Mouse (Mus musculus) midbrain, embryonic 12.5 days (tissue): ENCODE data around the gene Slc2a9. TPM values are rescaled to one million over a fixed set of nuclear protein-coding genes. Genes with fewer than 3 reads are reported as not detected.

Source experiments
- ATAC-seq: fragments of 200-750 bp; cut with Nextera tagmentation; 2 replicates; pipeline ENCODE4 v1.8.0; 2017; ENCODE audit warnings: low read depth, moderate TSS enrichment, moderate library complexity; ENCODE audit not compliant: low FRiP score
- H3K27ac ChIP-seq: fragments of 300-500 bp; sonication (generic); replicated peaks from 2 replicates; pipeline ENCODE4 v1.5.1; 2016; ENCODE audit warnings: mild to moderate bottlenecking
- H3K27me3 ChIP-seq: fragments of 300-500 bp; sonication (generic); 2 replicates; pipeline ENCODE4 v1.6.1; 2016; ENCODE audit warnings: mild to moderate bottlenecking
- H3K36me3 ChIP-seq: fragments of 300-500 bp; sonication (generic); 2 replicates; pipeline ENCODE4 v1.6.1; 2016
- H3K4me1 ChIP-seq: fragments of 300-500 bp; sonication (generic); 2 replicates; pipeline ENCODE4 v1.6.1; 2016
- H3K4me2 ChIP-seq: fragments of 300-500 bp; sonication (generic); replicated peaks from 2 replicates; pipeline ENCODE4 v1.6.1; 2016; ENCODE audit warnings: mild to moderate bottlenecking, moderate library complexity
- H3K4me3 ChIP-seq: fragments of 300-500 bp; sonication (generic); 2 replicates; pipeline ENCODE4 v1.5.1; 2016; ENCODE audit warnings: mild to moderate bottlenecking
- H3K9ac ChIP-seq: fragments of 300-500 bp; sonication (generic); replicated peaks from 2 replicates; pipeline ENCODE4 v1.6.1; 2016; ENCODE audit warnings: mild to moderate bottlenecking, moderate library complexity
- H3K9me3 ChIP-seq: fragments of 300-500 bp; sonication (generic); 2 replicates; pipeline ENCODE4 v1.6.1; 2016; ENCODE audit warnings: mild to moderate bottlenecking
- WGBS: fragments of 180-500 bp; shearing (Covaris S2); methylation state at CpG from one replicate; pipeline ENCODE4 v1.1.7; 2016; 5-methylcytosine and 5-hydroxymethylcytosine counted together
- polyA plus RNA-seq: library from polyadenylated mRNA; unstranded; fragments of >200 nt; fragmentation: Nextera tagmentation; extraction: Ambion mirVana; gene quantifications from 2 replicates; pipeline ENCODE4 v1.2.1, GENCODE M21; 2016

Gene Slc2a9
- polyA plus RNA-seq, 1 experiment from 2014 or later: 0.26 TPM

DNA sequence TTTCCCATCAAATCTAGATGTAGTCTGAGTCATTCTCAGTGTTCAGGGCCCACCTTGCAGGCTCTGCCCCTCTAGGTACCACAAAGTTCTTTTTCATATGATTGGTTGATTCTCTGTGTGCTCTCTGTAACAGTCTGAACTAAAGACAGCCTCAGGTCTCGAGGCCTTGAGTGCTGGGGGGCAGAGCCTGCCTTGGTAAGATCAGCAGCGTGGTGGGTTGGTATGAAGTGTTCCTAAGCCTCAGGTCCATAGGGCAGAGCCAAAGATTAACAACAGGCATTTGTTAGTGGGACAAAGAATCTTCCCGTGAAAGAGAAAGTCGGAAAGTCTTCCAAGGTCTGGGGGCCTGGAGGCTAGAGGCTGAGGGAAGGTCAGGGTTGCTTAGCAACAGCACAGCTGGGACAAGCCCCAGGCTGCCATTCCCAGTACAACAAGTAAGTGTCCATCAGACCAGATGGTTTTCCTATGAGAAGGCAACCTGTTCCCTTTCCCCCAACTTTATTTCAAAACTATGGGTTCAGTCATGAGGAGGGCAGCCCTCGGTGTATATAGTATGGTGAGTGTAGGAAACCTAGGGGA, 152.5 kb downstream of the Slc2a9 start:
- Histone ChIP-seq H3K27me3 (no peaks in the 10 kb centered on the region; the same call in none of the 2 replicates), H3K4me3 (no peak overlapping the region), H3K4me2 (no peak overlapping the region), H3K9ac (no peak overlapping the region), H3K4me1 (peaks cover 23% of the 10 kb centered on the region), H3K27ac (peak overlapping the region; percentile 39; the same call in 1 of the 2 replicates), H3K36me3 (no peaks in the 10 kb centered on the region), H3K9me3 (no peaks in the 10 kb centered on the region)
- ATAC-seq: peak; percentile 64; the same call in 1 of the 2 replicates
- 19% methylated on average over 5 of the region's 5 CpGs for WGBS

DNA sequence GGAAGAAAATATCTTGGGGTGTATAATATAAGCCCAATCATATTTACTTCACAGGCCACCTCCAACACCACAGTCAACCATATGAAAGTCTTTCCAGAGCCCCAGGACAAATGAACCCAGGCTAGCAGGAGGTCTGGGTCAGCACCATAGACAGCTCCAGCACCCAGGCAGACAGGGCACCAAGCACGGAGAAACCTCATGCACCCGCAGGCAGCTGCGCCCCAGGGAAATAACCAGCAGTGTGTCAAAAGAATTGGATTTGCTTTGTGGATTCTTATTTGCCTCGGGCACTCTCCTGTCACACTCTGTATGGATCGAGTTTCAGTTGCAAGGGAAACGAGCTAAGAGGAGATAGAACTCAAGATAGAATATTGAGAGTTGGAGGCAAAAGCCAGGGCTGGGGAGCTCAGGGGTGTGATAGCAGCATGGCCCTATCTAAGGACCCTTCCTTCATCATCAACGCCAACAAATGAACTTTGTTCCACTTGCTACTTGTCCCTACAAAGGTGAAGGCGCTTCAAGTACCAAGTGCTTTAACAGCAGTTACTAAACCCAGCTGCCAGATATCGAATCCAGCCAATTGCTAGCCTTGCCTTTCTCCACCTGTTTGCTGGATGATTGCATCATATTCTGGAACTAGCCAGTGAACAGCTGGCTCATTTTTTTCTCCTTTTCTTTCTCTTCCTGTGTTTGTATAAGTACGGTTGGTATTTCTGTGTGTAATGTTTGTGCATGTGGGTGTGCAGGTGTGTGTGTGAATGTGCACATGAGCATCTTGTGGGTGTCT, 156.1 kb downstream of the Slc2a9 start:
- H3K4me2 ChIP-seq: no peak overlapping the region
- no peak for ATAC-seq
- no peaks in the 10 kb centered on the region for H3K36me3 ChIP-seq
- no peak overlapping the region for H3K9ac ChIP-seq
- no peak overlapping the region for H3K4me3 ChIP-seq
- 36% methylated on average over 10 of the region's 10 CpGs for WGBS
- peaks cover 23% of the 10 kb centered on the region for H3K4me1 ChIP-seq
- no peaks in the 10 kb centered on the region for H3K9me3 ChIP-seq
- H3K27ac ChIP-seq: no peak overlapping the region
- no peaks in the 10 kb centered on the region for H3K27me3 ChIP-seq

DNA sequence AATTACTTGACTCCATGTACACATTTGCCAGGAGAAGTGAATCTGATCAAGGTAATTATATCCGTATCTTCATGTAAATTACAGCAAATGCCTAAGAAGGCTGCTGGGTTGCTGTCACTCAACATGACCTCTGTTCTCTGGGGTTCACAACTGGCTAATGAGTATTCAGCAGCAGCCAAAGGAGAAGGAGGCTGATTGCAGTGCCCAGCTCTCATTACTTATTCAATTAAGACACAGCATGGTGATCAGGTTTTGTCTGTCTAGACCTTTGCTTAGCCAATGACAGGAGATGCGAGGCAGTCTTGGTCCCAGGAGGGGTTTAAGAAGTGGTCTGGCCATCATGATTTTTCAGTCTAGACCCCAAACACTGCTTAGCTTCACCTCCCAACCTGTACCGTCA, 159.8 kb downstream of the Slc2a9 start:
- WGBS: 64% methylated on average over 3 of the region's 3 CpGs
- Histone ChIP-seq H3K27ac (no peak overlapping the region), H3K36me3 (no peaks in the 10 kb centered on the region), H3K4me3 (no peak overlapping the region), H3K27me3 (no peaks in the 10 kb centered on the region), H3K4me1 (peaks cover 10% of the 10 kb centered on the region; the same call in 1 of the 2 replicates), H3K4me2 (no peak overlapping the region), H3K9me3 (no peaks in the 10 kb centered on the region), H3K9ac (no peak overlapping the region)
- peak; percentile 52; the same call in 1 of the 2 replicates for ATAC-seq

DNA sequence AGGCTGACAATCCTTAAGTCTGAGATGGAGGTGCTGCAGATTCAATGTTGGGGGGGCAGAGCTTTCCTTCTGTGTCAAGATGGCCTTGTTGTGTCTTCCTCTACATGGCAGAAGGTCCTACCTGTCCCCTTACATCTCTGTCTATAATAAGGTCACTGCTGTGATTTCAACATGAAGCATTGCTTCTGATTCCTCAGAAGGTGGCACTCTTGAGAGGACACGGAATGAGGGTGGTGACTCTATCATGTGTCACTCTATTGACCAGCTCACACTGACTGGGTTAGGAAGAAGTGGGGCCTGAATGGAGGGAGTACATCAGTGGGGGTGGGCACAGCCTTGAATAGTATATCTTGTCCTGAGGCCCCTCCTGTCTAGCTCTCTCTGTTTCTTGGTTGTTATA, 168.4 kb downstream of the Slc2a9 start:
- no peaks in the 10 kb centered on the region for H3K36me3 ChIP-seq
- WGBS: 44% methylated on average over 1 of the region's 1 CpGs
- H3K27ac ChIP-seq: no peak overlapping the region
- no peak for ATAC-seq
- no peak overlapping the region for H3K4me3 ChIP-seq
- H3K9ac ChIP-seq: no peak overlapping the region
- no peak overlapping the region for H3K4me2 ChIP-seq
- H3K4me1 ChIP-seq: no peaks in the 10 kb centered on the region
- no peaks in the 10 kb centered on the region for H3K9me3 ChIP-seq
- H3K27me3 ChIP-seq: no peaks in the 10 kb centered on the region

DNA sequence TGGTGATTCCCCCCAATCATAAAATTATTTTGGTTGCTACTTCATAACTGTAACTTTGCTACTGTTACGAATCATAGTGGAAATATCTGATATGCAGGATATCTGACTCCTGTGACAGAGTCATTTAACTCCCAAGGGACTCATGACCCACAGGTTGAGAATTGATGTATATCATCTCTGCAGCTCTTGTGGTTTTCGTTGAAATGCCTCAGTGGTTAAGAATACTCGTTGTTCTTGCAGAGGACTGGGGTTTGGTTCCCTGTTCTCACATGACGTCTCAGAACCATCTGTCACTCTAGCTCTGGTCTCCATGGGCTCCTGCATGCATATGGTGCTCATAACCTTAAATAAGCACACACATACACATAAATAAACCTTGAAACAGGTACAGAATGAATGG, 169.6 kb downstream of the Slc2a9 start:
- no peak overlapping the region for H3K27ac ChIP-seq
- WGBS: 86% methylated on average over 4 of the region's 4 CpGs
- H3K9me3 ChIP-seq: no peaks in the 10 kb centered on the region
- H3K4me3 ChIP-seq: no peak overlapping the region
- H3K9ac ChIP-seq: no peak overlapping the region
- no peaks in the 10 kb centered on the region for H3K4me1 ChIP-seq
- H3K4me2 ChIP-seq: no peak overlapping the region
- H3K36me3 ChIP-seq: no peaks in the 10 kb centered on the region
- no peak for ATAC-seq
- H3K27me3 ChIP-seq: no peaks in the 10 kb centered on the region

DNA sequence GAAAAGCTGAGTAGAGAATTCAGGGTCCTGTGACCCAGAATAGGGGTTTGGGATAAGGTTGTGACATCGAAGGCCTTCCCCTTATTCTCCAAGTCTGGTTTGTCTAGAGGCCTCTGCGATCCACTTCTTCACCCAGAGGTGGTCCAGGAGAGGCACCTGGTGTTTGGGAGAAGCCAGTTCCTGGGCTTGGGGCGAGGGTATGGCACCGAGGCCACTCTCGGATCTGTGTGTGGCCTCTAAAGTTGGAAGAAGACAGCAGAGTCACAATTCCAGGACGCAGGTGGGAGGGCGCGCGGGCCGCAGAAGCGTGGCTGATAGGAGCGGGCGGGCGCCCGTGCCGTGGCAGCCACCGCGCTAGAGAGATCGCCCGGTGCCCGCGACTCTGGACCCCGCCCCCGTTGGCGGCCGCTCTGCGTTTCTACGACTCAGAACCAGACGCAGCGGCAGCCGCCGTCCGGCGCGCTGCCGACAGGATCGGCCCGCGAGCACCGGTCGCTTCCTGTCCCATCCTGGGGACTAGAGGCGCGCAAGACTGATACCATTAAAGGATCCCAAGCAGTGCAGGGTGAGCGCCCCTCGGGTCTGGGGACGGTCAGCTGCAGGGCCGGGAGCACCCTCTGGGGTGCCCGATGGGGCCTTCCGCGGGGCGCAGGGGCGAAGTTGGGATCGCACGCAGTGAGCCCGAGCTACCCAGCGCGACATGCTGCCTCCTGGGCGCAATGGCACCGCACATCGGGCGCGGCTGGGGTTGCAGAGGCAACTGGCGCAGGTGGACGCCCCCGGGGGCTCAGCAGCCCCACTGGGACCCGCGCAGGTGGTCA, 183.8 kb downstream of the Slc2a9 start, which contains the start of gene Drd5:
Gene Drd5 (plus strand): TSS at position 402 of the 821 bp plus-strand sequence.
- H3K4me1 ChIP-seq: peaks cover 7% of the 10 kb centered on the region
- no peaks in the 10 kb centered on the region for H3K36me3 ChIP-seq
- H3K4me2 ChIP-seq: peak within 1 kb of the TSS; percentile 63
- no peak within 1 kb of the TSS for H3K27ac ChIP-seq
- ATAC-seq: 0 out of 2 replicates have a peak, but pooled peaks have one; percentile 62
- peak within 1 kb of the TSS; percentile 44 for H3K4me3 ChIP-seq
- H3K9me3 ChIP-seq: no peaks in the 10 kb centered on the region
- peak within 1 kb of the TSS; percentile 42 for H3K9ac ChIP-seq
- H3K27me3 ChIP-seq: peaks cover 48% of the 10 kb centered on the region
- WGBS: 2% methylated on average over 67 of the region's 67 CpGs

DNA sequence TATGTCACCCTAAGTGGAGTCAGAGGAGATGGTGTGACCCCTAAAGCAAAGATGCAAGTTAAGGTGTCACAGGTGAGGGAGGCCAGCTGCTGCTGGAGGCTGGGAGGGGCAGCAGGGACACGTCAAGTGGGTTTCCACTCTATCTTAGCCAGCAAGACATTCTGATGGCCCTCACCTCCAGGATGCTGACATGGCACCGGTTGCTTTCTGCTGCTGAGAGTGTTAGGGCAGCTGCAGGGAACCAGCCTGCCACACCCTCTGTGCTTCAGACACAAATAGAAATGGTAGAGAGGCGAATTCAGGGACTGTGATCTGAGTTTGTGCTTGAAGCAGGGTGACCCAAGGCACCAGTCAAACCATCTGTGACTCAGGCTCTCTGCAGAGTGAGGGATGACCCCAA, 193.1 kb downstream of the Slc2a9 start:
- Histone ChIP-seq H3K9ac (no peak overlapping the region), H3K4me3 (no peak overlapping the region), H3K4me2 (no peak overlapping the region), H3K27ac (no peak overlapping the region), H3K4me1 (no peaks in the 10 kb centered on the region), H3K36me3 (no peaks in the 10 kb centered on the region), H3K27me3 (peaks cover 11% of the 10 kb centered on the region), H3K9me3 (no peaks in the 10 kb centered on the region)
- 80% methylated on average over 3 of the region's 3 CpGs for WGBS
- ATAC-seq: no peak

DNA sequence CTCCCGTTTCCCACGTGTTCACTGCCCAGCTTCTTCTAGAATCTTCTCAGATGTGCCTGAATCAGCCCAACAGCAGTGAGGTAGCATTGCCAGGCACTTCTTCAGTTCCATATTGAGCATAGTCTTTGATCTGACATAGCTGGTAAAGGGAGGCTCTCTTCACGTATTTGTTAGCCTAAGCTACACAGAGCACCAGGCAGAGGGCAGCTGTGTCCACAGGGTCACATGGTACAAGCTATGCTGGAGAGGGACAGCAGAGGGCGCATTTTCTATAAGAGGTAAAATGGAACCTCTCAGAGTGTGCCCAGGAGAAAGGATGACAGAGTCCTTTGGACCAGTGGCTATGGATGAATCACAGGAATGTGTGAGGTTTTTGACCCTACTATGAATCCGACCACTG, 194.1 kb downstream of the Slc2a9 start:
- peak; percentile 48; the same call in 1 of the 2 replicates for ATAC-seq

DNA sequence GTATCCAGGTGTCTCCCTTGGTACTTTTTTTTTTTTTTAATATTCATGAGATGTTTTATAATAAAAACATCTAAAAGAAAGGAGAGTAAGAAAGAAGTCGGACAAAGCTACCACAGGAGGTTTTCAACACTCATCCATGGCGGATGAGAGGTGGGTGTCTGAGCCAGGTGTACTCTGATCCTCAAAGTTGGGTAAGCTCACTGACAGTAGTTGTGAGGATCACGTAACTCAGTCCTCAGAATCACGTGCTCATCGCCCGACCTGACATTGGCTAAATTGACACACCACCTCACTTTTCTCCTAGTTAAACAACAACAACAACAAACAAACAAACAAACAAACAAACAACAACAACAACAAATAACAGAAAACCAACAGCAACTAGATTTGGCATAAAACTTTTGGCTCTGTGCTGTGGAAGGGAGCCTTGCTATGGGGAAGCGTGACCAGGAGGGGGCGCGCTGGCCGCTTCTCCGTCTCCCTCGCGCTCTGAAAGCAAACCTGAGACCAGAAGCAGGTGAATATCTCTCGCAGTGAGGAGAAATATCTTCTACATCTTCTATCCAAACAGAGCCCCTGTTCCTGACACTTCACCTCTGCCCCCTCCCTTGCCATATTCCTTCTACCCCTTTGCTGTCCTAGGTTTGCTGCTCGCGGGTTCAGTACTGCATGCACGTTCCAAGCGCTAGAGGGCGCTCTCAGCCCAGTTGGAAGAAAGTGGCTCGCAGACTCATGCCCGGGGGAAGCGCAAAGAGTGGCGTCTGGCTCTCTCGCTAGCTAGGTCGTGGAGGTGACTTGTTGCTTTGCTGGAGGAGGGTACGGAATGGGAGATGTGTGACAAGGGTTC, 195.5 kb downstream of the Slc2a9 start:
- WGBS: 10% methylated on average over 26 of the region's 26 CpGs
- Histone ChIP-seq H3K27ac (no peak overlapping the region), H3K9ac (peak overlapping the region; percentile 29; the same call in 1 of the 2 replicates), H3K27me3 (peaks cover 11% of the 10 kb centered on the region), H3K36me3 (no peaks in the 10 kb centered on the region), H3K4me2 (peak overlapping the region; percentile 56), H3K9me3 (no peaks in the 10 kb centered on the region), H3K4me3 (peak overlapping the region; percentile 38), H3K4me1 (no peaks in the 10 kb centered on the region)
- ATAC-seq: peak; percentile 86

More for the DNA sequence above, 194.1 kb downstream of the Slc2a9 start:
- no peak overlapping the region for H3K4me3 ChIP-seq
- peaks cover 11% of the 10 kb centered on the region for H3K27me3 ChIP-seq
- no peak overlapping the region for H3K27ac ChIP-seq
- no peaks in the 10 kb centered on the region for H3K36me3 ChIP-seq
- no peak overlapping the region for H3K4me2 ChIP-seq
- 53% methylated on average over 5 of the region's 5 CpGs for WGBS
- no peaks in the 10 kb centered on the region for H3K4me1 ChIP-seq
- H3K9ac ChIP-seq: no peak overlapping the region
- H3K9me3 ChIP-seq: no peaks in the 10 kb centered on the region

DNA sequence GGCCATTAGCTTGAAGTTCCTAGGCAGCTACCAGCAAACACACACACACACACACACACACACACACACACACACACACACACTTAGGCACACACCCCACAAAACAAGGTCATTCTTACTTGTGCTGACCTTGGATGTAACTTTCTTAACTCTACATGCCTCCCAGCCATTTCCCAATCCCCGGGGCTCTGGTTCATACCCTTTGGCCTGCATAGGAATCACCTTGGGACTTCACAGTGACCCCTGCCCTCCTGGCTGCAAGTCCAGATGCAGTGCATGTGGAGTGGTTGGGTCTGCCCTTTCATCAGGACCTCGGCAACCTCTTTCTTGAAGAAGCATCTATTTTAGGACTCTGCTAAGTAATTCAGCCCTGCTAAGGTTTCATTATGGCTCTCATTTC, 197.7 kb downstream of the Slc2a9 start:
- H3K4me1 ChIP-seq: no peaks in the 10 kb centered on the region
- no peak overlapping the region for H3K4me3 ChIP-seq
- 81% methylated on average over 2 of the region's 2 CpGs for WGBS
- ATAC-seq: no peak
- no peak overlapping the region for H3K27ac ChIP-seq
- peaks cover 11% of the 10 kb centered on the region for H3K27me3 ChIP-seq
- H3K9me3 ChIP-seq: no peaks in the 10 kb centered on the region
- no peak overlapping the region for H3K4me2 ChIP-seq
- no peak overlapping the region for H3K9ac ChIP-seq
- H3K36me3 ChIP-seq: no peaks in the 10 kb centered on the region

DNA sequence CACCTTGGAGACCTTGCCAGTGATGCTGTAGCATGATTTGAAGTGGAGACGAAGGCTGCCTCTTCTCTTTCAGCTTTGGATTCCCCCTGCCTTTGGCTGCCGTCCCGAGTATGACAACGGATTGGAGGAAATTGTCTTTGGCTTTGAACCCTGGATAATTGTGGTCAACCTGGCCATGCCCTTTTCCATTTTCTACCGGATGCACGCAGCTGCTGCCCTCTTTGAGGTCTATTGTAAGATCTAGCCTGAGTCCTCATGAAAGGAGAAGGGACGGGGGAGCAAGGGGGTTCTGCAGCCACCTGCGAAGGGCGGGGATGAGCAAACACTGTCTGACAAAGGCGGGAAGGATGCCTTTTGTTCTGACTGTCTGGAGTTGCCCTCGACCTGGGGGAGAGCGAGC, 200.3 kb downstream of the Slc2a9 start:
- Histone ChIP-seq H3K4me3 (no peak overlapping the region), H3K36me3 (no peaks in the 10 kb centered on the region), H3K27ac (no peak overlapping the region), H3K4me1 (no peaks in the 10 kb centered on the region), H3K4me2 (no peak overlapping the region), H3K27me3 (no peaks in the 10 kb centered on the region), H3K9me3 (no peaks in the 10 kb centered on the region), H3K9ac (no peak overlapping the region)
- WGBS: 24% methylated on average over 12 of the region's 12 CpGs
- ATAC-seq: no peak
